Comparison of ENCODE assay signal across 30 mouse cellular contexts in genomic region chr14:108895456-108895855, GRCm38 (mm10). TPM values are rescaled to one million over a fixed set of nuclear protein-coding genes. Genes with fewer than 3 reads are reported as not detected.
A peak's percentile ranks its signal among the peaks of the same experiment; 100 is the strongest.
DNase-seq lines count a peak whose midpoint lies in the region; ATAC-seq and TF ChIP-seq lines count a peak whose summit lies in the region.
"Had no signal": no experiment of that assay in that cellular context is flagged by ENCODE, and none has a peak within 500 bp of the region (broad histone marks: within the 10 kb centered on the region; RNA-seq: fewer than 3 reads in every experiment).

No protein-coding gene starts in this region.

- ATAC-seq in lung, embryonic 14.5 days (ENCODE audit: insufficient read depth): no peak
- ATAC-seq: activated CD4-positive, CD25-positive, alpha-beta regulatory T cell, adult 4 months; inflammation-experienced regulatory T-cells, adult 6 months; liver, postnatal 0 days; midbrain, embryonic 15.5 days had no signal

- WGBS in lung, embryonic 14.5 days: 44% methylated on average over 2 of the region's 2 CpGs
- WGBS in cerebellum, adult 2 months: 8% methylated on average over 2 of the region's 2 CpGs

- no peak overlapping the region for H3K4me3 ChIP-seq in lung, embryonic 14.5 days (ENCODE audit: low read depth, low read length)
- no peak overlapping the region for H3K4me3 ChIP-seq in cerebellum, adult 2 months (replicated peaks; ENCODE audit: insufficient read depth, low read depth, low read length)
- H3K4me3 ChIP-seq: embryonic facial prominence, embryonic 15.5 days; heart, adult 2 months; heart, embryonic 13.5 days; hindbrain, embryonic 13.5 days; layer of hippocampus, adult 2 months; limb, embryonic 12.5 days; midbrain, embryonic 15.5 days; neural tube, embryonic 15.5 days; stomach, embryonic 15.5 days had no signal

- no peak for TF ChIP-seq POLR2A in cerebellum, adult 2 months (IDR thresholded peaks at IDR 0.05; ENCODE audit: borderline replicate concordance, insufficient read depth, low read length)

- TF ChIP-seq CTCF in lung, embryonic 14.5 days (IDR thresholded peaks at IDR 0.05; ENCODE audit: low read depth): no peak
- no peak for TF ChIP-seq CTCF in cerebellum, adult 2 months (IDR thresholded peaks at IDR 0.05; ENCODE audit: borderline replicate concordance, insufficient read depth, low read depth, low read length)

- no peak overlapping the region for H3K27ac ChIP-seq in lung, embryonic 14.5 days (ENCODE audit: low read depth)
- no peak overlapping the region for H3K27ac ChIP-seq in cerebellum, adult 2 months (ENCODE audit: insufficient read depth, low read length)
- H3K27ac ChIP-seq: embryonic facial prominence, embryonic 15.5 days; heart, adult 2 months; heart, embryonic 13.5 days; hindbrain, embryonic 13.5 days; layer of hippocampus, adult 2 months; limb, embryonic 12.5 days; midbrain, embryonic 15.5 days; neural tube, embryonic 15.5 days; stomach, embryonic 15.5 days had no signal

- H3K9ac ChIP-seq in lung, embryonic 14.5 days: no peak overlapping the region
- H3K9ac ChIP-seq: embryonic facial prominence, embryonic 15.5 days; heart, embryonic 13.5 days; hindbrain, embryonic 13.5 days; limb, embryonic 12.5 days; liver, postnatal 0 days; midbrain, embryonic 15.5 days; neural tube, embryonic 15.5 days; stomach, embryonic 15.5 days had no signal

- no peaks in the 10 kb centered on the region for H3K27me3 ChIP-seq in lung, embryonic 14.5 days (ENCODE audit: insufficient read depth, low read length)
- no peaks in the 10 kb centered on the region for H3K27me3 ChIP-seq in cerebellum, adult 2 months (ENCODE audit: control insufficient read depth, insufficient read depth, low read length)
- H3K27me3 ChIP-seq: embryonic facial prominence, embryonic 15.5 days; heart, embryonic 13.5 days; hindbrain, embryonic 13.5 days; limb, embryonic 12.5 days; midbrain, embryonic 15.5 days; neural tube, embryonic 15.5 days; stomach, embryonic 15.5 days had no signal

- intact Hi-C loops in left cerebral cortex, postnatal 14 days (cut with DNase I): no loop called here

- peak; percentile 8 for DNase-seq in lung, embryonic 14.5 days
- DNase-seq in lung, postnatal 4 days: no peak
- DNase-seq in cerebellum, adult 11 months: peak; percentile 18
- DNase-seq in cerebellum, adult 2 months: peak; percentile 42 to 81
- peak; percentile 41 to 56 for DNase-seq in cerebellum, postnatal 25 days
- no peak for DNase-seq in testis, postnatal 10 days (ENCODE audit: low spot score)
- no peak for DNase-seq in left cerebral cortex, postnatal 14 days (ENCODE audit: low spot score in 2 of 2)
- DNase-seq: adrenal gland, postnatal 14 days; gastrocnemius, postnatal 25 days; heart, adult 2 months; heart, postnatal 14 days; kidney, adult 8-10 months; kidney, postnatal 25 days; liver, postnatal 0 days; right cerebral cortex, adult 18-20 months; right cerebral cortex, postnatal 4 days; thymus, adult 2 months; thymus, postnatal 4 days had no signal

- H3K4me2 ChIP-seq in lung, embryonic 14.5 days: no peak overlapping the region
- H3K4me2 ChIP-seq: embryonic facial prominence, embryonic 15.5 days; heart, embryonic 13.5 days; hindbrain, embryonic 13.5 days; limb, embryonic 12.5 days; liver, embryonic 11.5 days; midbrain, embryonic 15.5 days; neural tube, embryonic 15.5 days; stomach, embryonic 15.5 days had no signal

- no peaks in the 10 kb centered on the region for H3K9me3 ChIP-seq in lung, embryonic 14.5 days (ENCODE audit: low read depth, low read length)
- H3K9me3 ChIP-seq: embryonic facial prominence, embryonic 15.5 days; heart, embryonic 13.5 days; hindbrain, embryonic 13.5 days; limb, embryonic 12.5 days; midbrain, embryonic 15.5 days; neural tube, embryonic 15.5 days; stomach, embryonic 15.5 days had no signal

- no peaks in the 10 kb centered on the region for H3K4me1 ChIP-seq in lung, embryonic 14.5 days (ENCODE audit: insufficient read depth)
- no peaks in the 10 kb centered on the region; the same call in none of the 2 replicates for H3K4me1 ChIP-seq in cerebellum, adult 2 months (ENCODE audit: control insufficient read depth, insufficient read depth, low read length)
- H3K4me1 ChIP-seq: embryonic facial prominence, embryonic 15.5 days; heart, embryonic 13.5 days; limb, embryonic 12.5 days; neural tube, embryonic 15.5 days; stomach, embryonic 15.5 days had no signal

- H3K36me3 ChIP-seq in lung, embryonic 14.5 days (ENCODE audit: insufficient read depth): no peaks in the 10 kb centered on the region
- H3K36me3 ChIP-seq: embryonic facial prominence, embryonic 15.5 days; heart, embryonic 13.5 days; hindbrain, embryonic 13.5 days; limb, embryonic 12.5 days; midbrain, embryonic 15.5 days; neural tube, embryonic 15.5 days; stomach, embryonic 15.5 days had no signal

RNA-seq across cellular contexts. Expression of gene Slitrk1, which starts 18.5 kb away (rescaled TPM):
- 0.09 and 0.12 TPM in 2 replicates for polyA plus RNA-seq in lung, embryonic 14.5 days (2014; fragmentation: Nextera tagmentation; extraction: Ambion mirVana)
- polyA plus RNA-seq in cerebellum, adult 2 months (2012; rRNA removed): 34.6 and 36.7 TPM in 2 replicates
- 10 to 100 TPM; 76.3 to 79.8 TPM for total RNA-seq in left cerebral cortex, postnatal 14 days (2021)
- total RNA-seq: common myeloid progenitor, adult 5-6 weeks; heart, adult 2 months; heart, postnatal 14 days had no signal
- polyA plus RNA-seq: heart, adult 2 months; inflammation-experienced regulatory T-cells, adult 6 months; liver, postnatal 0 days; thymus, adult 2 months had no signal

Comparison
In these comparisons a context has a peak if more than half of its experiments do, and no peak if none do; other contexts are left out.
1. DNase-seq: peak in lung, embryonic 14.5 days (single experiment), cerebellum, adult 11 months (single experiment), cerebellum, adult 2 months (2 of 2) and cerebellum, postnatal 25 days (2 of 2); none in lung, postnatal 4 days (0 of 2), testis, postnatal 10 days (single experiment) and left cerebral cortex, postnatal 14 days (0 of 2).
2. RNA of gene Slitrk1, which starts 18.5 kb away (polyA plus RNA-seq): 34.6 to 36.7 TPM in cerebellum, adult 2 months; 0.09 to 0.12 TPM in lung, embryonic 14.5 days; every median in the first group is over 10 times any median in the second.